Mouse (Mus musculus): ENCODE measurements around the gene Hnrnpf.

DNA sequence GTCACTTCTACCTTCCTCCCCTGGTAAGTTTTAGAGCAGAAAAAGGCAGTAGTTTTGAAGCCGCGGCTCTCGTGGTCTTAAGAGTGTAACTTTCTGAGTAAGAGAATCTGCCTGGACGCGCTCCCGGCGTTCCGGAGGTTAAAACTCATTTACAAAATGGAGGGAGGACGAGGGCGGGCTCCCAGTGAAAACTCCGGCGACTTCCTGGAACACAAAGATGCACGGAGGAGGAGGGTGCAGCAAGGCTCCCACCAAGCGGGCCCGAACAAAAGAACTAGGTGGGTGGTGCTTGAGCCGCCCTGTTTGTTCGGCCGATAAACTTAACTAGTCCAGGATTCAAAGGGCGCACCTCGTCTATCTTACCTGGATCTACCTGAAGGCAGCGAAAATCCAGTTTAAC lies 17.5 kb downstream of the Hnrnpf start:
- TF ChIP-seq CTCF (IDR thresholded peaks at IDR 0.05; ENCODE audit: low read depth) (peak; percentile 19), EP300 (optimal IDR thresholded peaks at IDR 0.05) (peak; percentile 36)
